Mouse (Mus musculus): ENCODE measurements at regions not wholly inside any gene's neighbourhood (a gene's known extent, or its start where the extent isn't known, plus 50 kb on each side); places are given as distances from the start of the nearest gene placed in this dataset.

DNA sequence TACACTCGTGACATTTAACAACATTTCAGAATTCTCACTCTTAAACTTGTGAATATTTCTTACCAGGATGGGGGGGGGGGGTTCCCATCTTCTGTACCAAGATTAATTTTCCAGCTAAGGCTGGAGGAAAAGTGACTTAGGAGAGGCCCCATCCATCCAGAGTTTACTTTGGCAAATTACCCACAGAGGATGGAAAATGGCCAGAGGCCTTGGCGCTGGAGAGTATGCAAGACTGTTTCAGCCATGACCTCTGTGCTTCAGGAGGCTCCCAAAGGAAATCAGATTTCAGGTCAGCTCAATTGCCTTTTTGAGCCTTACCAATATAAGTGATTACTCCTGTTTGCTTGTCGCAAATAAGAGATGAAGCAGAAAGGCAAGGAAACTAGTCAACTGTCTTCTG is 143.4 kb upstream of the F930015N05Rik start:
- no peak overlapping the region for H3K4me2 ChIP-seq (replicated peaks)
- no peak for ATAC-seq (ENCODE audit: low FRiP score, low read depth)
- H3K27me3 ChIP-seq (replicated peaks) = no peaks in the 10 kb centered on the region
- H3K36me3 ChIP-seq = no peaks in the 10 kb centered on the region
- 80% methylated on average over 3 of the region's 3 CpGs for WGBS
- H3K4me1 ChIP-seq = no peaks in the 10 kb centered on the region
- no peak overlapping the region for H3K9ac ChIP-seq
- no peaks in the 10 kb centered on the region; the same call in 1 of the 2 replicates for H3K9me3 ChIP-seq
- no peak overlapping the region for H3K27ac ChIP-seq
- H3K4me3 ChIP-seq = no peak overlapping the region

GRCm38 (mm10) chr11:64586056-64586455 is 149.6 kb upstream of the F930015N05Rik start:
- no peaks in the 10 kb centered on the region for H3K27me3 ChIP-seq (replicated peaks)
- H3K4me2 ChIP-seq (replicated peaks) = no peak overlapping the region
- H3K4me1 ChIP-seq = no peaks in the 10 kb centered on the region
- no peak overlapping the region for H3K27ac ChIP-seq
- H3K9me3 ChIP-seq = no peaks in the 10 kb centered on the region
- WGBS = 87% methylated on average over 6 of the region's 6 CpGs
- no peaks in the 10 kb centered on the region for H3K36me3 ChIP-seq
- no peak overlapping the region for H3K9ac ChIP-seq
- ATAC-seq (ENCODE audit: low FRiP score, low read depth) = no peak
- no peak overlapping the region for H3K4me3 ChIP-seq

- no peak for ATAC-seq (ENCODE audit: low FRiP score, low read depth)
- H3K27ac ChIP-seq = no peak overlapping the region
- H3K9me3 ChIP-seq = no peaks in the 10 kb centered on the region
- H3K36me3 ChIP-seq = no peaks in the 10 kb centered on the region
- H3K9ac ChIP-seq = no peak overlapping the region
- no peak overlapping the region for H3K4me2 ChIP-seq (replicated peaks)
- H3K4me1 ChIP-seq = no peaks in the 10 kb centered on the region
- no peak overlapping the region for H3K4me3 ChIP-seq
- 77% methylated on average over 7 of the region's 7 CpGs for WGBS
- no peaks in the 10 kb centered on the region for H3K27me3 ChIP-seq (replicated peaks)
Measured at GRCm38 (mm10) chr11:64587034-64587710, 150.7 kb upstream of the F930015N05Rik start.

- Histone ChIP-seq H3K27me3 (replicated peaks) (no peaks in the 10 kb centered on the region), H3K36me3 (no peaks in the 10 kb centered on the region), H3K9ac (no peak overlapping the region), H3K4me1 (no peaks in the 10 kb centered on the region), H3K4me2 (replicated peaks) (no peak overlapping the region), H3K27ac (no peak overlapping the region), H3K4me3 (no peak overlapping the region), H3K9me3 (no peaks in the 10 kb centered on the region)
- WGBS = 54% methylated on average over 13 of the region's 13 CpGs
- no peak for ATAC-seq (ENCODE audit: low FRiP score, low read depth)
Measured at GRCm38 (mm10) chr11:64587751-64588600, 151.5 kb upstream of the F930015N05Rik start.

GRCm38 (mm10) chr11:64588601-64588989 is 152.1 kb upstream of the F930015N05Rik start:
- Histone ChIP-seq H3K4me2 (replicated peaks) (no peak overlapping the region), H3K36me3 (no peaks in the 10 kb centered on the region), H3K4me1 (no peaks in the 10 kb centered on the region), H3K9me3 (no peaks in the 10 kb centered on the region), H3K9ac (no peak overlapping the region), H3K27ac (no peak overlapping the region), H3K4me3 (no peak overlapping the region), H3K27me3 (replicated peaks) (no peaks in the 10 kb centered on the region)
- WGBS = 76% methylated on average over 6 of the region's 6 CpGs
- no peak for ATAC-seq (ENCODE audit: low FRiP score, low read depth)

DNA sequence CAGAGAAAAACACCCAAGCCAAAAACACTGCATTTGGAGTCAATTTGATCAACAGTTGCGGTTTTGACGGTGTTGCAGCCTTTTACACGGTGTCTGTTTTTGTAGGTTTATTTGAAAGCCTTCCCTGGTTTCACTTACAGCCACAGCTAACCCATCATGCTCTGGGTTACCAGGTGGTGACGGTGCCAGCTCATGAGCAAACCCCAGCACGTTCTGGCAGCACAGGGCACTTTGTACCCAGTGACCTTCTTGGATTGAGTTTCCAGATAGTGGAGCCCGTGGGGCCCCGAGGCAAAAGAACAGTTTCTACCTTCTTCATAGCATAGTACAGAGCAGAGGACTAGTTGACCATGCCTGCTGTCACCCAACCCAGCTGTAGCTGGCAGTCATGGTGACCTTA is 152.6 kb upstream of the F930015N05Rik start:
- Histone ChIP-seq H3K9me3 (no peaks in the 10 kb centered on the region), H3K4me1 (no peaks in the 10 kb centered on the region), H3K9ac (no peak overlapping the region), H3K27me3 (replicated peaks) (no peaks in the 10 kb centered on the region), H3K4me3 (no peak overlapping the region), H3K27ac (no peak overlapping the region), H3K4me2 (replicated peaks) (no peak overlapping the region), H3K36me3 (no peaks in the 10 kb centered on the region)
- 90% methylated on average over 7 of the region's 7 CpGs for WGBS
- no peak for ATAC-seq (ENCODE audit: low FRiP score, low read depth)

GRCm38 (mm10) chr11:64590091-64590490 is 153.6 kb upstream of the F930015N05Rik start:
- Histone ChIP-seq H3K27ac (no peak overlapping the region), H3K4me1 (no peaks in the 10 kb centered on the region), H3K9me3 (no peaks in the 10 kb centered on the region), H3K4me2 (replicated peaks) (no peak overlapping the region), H3K36me3 (no peaks in the 10 kb centered on the region), H3K4me3 (no peak overlapping the region), H3K27me3 (replicated peaks) (no peaks in the 10 kb centered on the region), H3K9ac (no peak overlapping the region)
- 91% methylated on average over 4 of the region's 4 CpGs for WGBS
- ATAC-seq (ENCODE audit: low FRiP score, low read depth) = no peak

DNA sequence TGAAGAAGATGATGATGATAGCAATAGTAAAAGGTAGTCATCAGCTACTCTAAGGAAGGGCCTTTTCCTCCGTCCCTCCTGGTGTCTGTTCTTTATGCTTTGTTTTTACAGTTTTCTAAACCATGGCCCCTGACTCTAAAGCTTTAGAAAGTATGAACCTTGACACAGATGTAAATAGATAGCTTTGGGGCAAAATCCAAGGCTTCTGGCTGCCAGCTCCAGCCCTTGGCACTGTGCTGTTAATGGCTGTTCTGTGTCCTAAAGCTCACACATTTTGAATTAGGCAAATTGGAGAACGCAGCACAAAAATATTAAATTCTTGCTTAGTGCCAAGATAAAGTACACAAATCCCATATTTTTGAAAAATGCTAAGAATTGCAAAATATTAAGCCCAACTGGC is 155.8 kb upstream of the F930015N05Rik start:
- Histone ChIP-seq H3K27me3 (replicated peaks) (no peaks in the 10 kb centered on the region), H3K36me3 (no peaks in the 10 kb centered on the region), H3K4me1 (no peaks in the 10 kb centered on the region), H3K4me2 (replicated peaks) (no peak overlapping the region), H3K9me3 (no peaks in the 10 kb centered on the region), H3K4me3 (no peak overlapping the region), H3K9ac (no peak overlapping the region), H3K27ac (no peak overlapping the region)
- WGBS = 86% methylated on average over 2 of the region's 2 CpGs
- no peak for ATAC-seq (ENCODE audit: low FRiP score, low read depth)

- no peak overlapping the region for H3K27ac ChIP-seq
- peaks cover 9% of the 10 kb centered on the region; the same call in 1 of the 2 replicates for H3K4me1 ChIP-seq
- 43% methylated on average over 4 of the region's 4 CpGs for WGBS
- H3K4me3 ChIP-seq = no peak overlapping the region
- H3K36me3 ChIP-seq = no peaks in the 10 kb centered on the region
- no peak overlapping the region for H3K9ac ChIP-seq
- no peaks in the 10 kb centered on the region for H3K27me3 ChIP-seq (replicated peaks)
- ATAC-seq (ENCODE audit: low FRiP score, low read depth) = no peak
- no peaks in the 10 kb centered on the region for H3K9me3 ChIP-seq
- H3K4me2 ChIP-seq (replicated peaks) = no peak overlapping the region
Measured at GRCm38 (mm10) chr11:64597305-64597704, 160.9 kb upstream of the F930015N05Rik start.

DNA sequence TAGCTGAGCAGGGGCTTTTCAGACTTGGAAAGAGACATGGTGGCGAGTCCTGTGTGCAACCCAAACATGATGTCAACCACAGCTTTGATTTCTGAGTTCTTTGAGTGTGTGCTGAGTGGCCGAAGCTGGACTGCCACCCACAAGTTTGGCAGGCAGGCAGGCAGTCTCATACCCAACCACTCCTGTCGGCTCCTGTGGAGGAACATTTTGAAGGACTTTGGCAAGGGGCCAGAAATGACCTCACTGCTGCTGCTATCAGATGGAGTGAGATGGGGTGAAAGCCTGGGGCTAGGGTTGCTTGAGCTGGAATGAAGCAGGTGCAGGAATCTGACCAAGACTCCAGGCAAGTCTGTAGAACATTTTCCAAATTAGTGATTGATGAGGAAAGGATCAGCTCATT is 162.7 kb upstream of the F930015N05Rik start:
- 73% methylated on average over 3 of the region's 3 CpGs for WGBS
- ATAC-seq (ENCODE audit: low FRiP score, low read depth) = no peak
- Histone ChIP-seq H3K27ac (no peak overlapping the region), H3K4me2 (replicated peaks) (no peak overlapping the region), H3K9me3 (no peaks in the 10 kb centered on the region), H3K9ac (no peak overlapping the region), H3K36me3 (no peaks in the 10 kb centered on the region), H3K4me3 (no peak overlapping the region), H3K4me1 (peaks cover 9% of the 10 kb centered on the region; the same call in 1 of the 2 replicates), H3K27me3 (replicated peaks) (no peaks in the 10 kb centered on the region)

GRCm38 (mm10) chr11:64600201-64601102 is 164.0 kb upstream of the F930015N05Rik start:
- peak; percentile 61; the same call in 1 of the 2 replicates for ATAC-seq (ENCODE audit: low FRiP score, low read depth)
- no peaks in the 10 kb centered on the region for H3K27me3 ChIP-seq (replicated peaks)
- no peaks in the 10 kb centered on the region for H3K36me3 ChIP-seq
- no peak overlapping the region for H3K4me3 ChIP-seq
- H3K4me2 ChIP-seq (replicated peaks) = no peak overlapping the region
- H3K9me3 ChIP-seq = no peaks in the 10 kb centered on the region
- H3K9ac ChIP-seq = no peak overlapping the region
- WGBS = 63% methylated on average over 10 of the region's 10 CpGs
- no peak overlapping the region for H3K27ac ChIP-seq
- H3K4me1 ChIP-seq = peaks cover 9% of the 10 kb centered on the region; the same call in 1 of the 2 replicates

- H3K9me3 ChIP-seq = no peaks in the 10 kb centered on the region
- no peaks in the 10 kb centered on the region for H3K27me3 ChIP-seq (replicated peaks)
- H3K4me3 ChIP-seq = no peak overlapping the region
- no peak overlapping the region for H3K4me2 ChIP-seq (replicated peaks)
- no peak for ATAC-seq (ENCODE audit: low FRiP score, low read depth)
- no peak overlapping the region for H3K27ac ChIP-seq
- H3K4me1 ChIP-seq = no peaks in the 10 kb centered on the region
- 78% methylated on average over 2 of the region's 2 CpGs for WGBS
- no peaks in the 10 kb centered on the region for H3K36me3 ChIP-seq
- H3K9ac ChIP-seq = no peak overlapping the region
Measured at GRCm38 (mm10) chr11:64609043-64609442, 172.6 kb upstream of the F930015N05Rik start.
